Mouse (Mus musculus): ENCODE measurements around the gene Cdhr4.
"Not testable (repeated sequence)": the region's sequence is repeated elsewhere in the genome, so short reads cannot be mapped to it uniquely, and the experiment has no call there.

Gene Cdhr4

DNA sequence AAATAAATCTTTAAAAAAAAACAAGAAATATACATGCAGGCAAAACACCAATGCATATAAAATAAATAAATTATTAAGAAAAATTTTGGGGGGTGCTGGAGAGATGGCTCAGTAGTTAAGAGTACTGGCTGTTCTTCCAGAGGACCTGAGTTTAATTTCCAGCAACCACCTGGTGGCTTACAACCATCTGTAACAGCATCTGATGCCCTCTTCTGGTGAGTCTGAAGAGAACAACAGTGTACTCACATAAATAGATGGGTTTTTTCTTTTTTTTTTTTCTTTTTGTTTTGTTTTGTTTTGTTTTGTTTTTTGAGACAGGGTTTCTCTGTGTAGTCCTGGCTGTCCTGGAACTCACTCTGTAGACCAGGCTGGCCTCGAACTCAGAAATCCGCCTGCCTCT, 21.3 kb downstream of the Cdhr4 start:
- DNase-seq = not testable (repeated sequence)

DNA sequence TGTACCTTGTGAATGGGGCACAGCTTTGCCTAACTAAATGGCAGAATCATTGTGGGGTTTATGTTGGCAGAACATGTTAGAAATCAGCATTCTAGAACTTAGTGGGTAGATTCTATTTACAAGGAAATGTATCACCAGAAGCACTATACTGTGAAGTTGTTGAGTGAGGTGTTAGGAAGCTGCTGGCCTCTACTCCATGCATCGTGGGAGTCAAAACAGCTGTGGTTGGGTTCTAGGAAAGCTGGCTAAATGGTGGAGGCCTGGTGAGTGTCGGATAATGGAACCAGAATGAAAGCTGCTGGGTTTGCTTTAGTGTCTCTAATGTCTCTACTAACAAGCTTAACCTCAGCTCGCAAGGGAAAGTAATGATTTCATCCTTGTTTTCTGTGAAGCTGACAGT, 24.8 kb downstream of the Cdhr4 start:
- DNase-seq = no peak

DNA sequence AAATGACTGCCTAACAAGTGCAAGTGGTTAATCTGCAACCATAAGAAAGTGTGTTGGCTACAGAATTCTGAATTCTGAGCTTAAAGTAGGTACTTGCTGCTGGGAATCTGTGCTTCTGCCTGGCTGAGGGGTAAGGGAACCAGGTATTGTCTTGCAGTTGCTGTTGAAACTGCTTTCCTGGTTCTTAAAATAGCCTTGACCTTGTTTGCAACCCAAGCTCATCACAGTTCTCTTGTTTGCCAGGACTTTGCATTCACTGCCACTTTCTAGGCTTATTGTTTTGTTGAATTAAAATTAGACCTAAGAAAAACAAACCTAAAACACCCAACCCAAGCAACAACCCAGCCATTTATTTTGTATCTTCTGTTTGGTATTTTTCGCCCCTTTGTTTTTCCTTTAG, 28.4 kb downstream of the Cdhr4 start:
- DNase-seq = no peak

DNA sequence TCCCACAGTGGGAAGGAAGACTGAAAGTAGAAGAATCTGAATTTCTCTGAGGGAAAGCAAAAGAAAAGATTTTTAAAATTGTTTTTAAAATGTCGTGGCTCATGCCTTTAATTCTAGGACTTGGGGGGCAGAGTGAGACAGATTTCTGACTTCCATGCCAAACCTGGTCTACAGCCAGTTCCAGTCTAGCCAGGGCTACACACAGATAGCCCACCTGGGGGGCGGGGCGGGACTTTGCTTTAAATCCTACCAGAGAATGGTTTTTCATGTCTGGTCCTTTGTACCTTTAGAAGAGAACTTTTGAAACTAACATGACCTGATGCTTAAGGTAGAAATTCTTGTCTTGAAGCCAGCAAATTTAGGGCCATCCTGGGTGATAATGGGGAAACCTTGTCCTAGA, 30.9 kb downstream of the Cdhr4 start:
- no peak for DNase-seq

DNA sequence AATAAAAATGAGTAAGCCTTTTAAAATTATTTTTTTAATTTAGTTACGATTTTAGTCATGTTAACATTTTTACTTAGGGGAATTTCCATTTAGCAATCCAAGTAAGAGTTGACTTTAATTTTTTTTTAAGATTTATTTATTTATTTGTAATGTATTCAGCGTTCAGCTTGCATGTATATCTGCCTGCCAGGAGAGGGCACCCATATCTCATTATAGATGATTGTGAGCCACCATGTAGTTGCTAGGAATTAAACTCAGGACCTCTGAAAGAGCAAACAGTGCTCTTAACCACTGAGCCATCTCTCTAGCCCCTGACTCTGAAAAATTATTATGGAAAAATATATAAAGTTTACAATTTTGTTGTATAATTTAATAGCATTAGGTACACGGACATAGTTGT, 34.3 kb downstream of the Cdhr4 start:
- no peak for DNase-seq

GRCm38 (mm10) chr9:108027867-108028266, 35.6 kb downstream of the Cdhr4 start:
- DNase-seq = no peak

- DNase-seq = no peak
These were observed 39.8 kb downstream of the Cdhr4 start for GRCm38 (mm10) chr9:108032126-108032525.

- DNase-seq = peak in 1 of 2 experiments; percentile 33
These were observed 43.2 kb downstream of the Cdhr4 start for GRCm38 (mm10) chr9:108035331-108036156.

GRCm38 (mm10) chr9:108044751-108045492, 52.6 kb downstream of the Cdhr4 start:
- DNase-seq = no peak

GRCm38 (mm10) chr9:108046582-108046981, 54.3 kb downstream of the Cdhr4 start:
- no peak for DNase-seq

DNA sequence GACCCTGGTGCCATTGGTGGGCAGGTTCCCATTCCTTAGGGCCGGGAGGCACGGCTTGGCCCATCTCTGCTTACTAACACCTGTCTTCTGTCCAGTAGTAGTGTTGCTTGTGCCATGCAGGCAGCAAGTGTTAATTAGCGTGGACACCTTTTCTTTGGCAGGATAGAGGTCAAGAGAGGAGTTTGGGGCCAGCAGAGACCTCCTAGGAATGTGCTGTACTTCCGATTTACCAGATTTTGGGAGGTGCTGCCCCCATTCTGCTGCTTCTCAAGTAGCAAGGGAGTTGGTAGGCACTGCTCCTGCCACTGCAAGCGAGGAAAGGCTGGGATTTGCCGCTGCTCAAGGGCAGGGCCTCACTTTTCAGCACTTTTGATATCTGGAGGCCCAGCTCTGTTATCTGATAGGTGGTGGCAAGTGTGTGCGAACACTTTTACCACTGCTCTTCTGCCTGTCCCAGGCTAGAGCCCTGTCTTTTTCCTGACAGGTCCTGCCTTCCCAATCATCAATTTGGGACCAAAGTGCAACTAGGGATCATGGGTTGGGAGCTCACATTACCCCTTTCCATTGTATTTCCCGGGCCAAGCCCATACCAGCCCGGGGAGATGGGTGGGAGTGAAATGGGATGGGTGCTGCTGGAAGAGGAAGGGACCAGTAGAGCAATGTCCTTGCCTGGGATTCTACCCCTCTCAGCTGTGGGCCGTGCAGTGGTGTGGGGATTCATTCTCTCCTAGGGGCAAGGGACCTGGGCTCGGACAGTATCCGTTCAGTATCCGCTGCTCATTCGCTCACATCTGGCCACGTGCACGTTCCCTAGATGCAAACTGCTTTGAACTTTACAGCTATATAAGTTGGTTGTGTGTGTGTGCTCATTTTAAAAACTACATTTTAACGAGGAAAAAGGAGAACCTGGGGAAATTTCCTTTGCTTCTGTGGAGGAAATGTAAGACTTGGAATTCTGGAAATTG, 55.6 kb downstream of the Cdhr4 start:
- no peak for DNase-seq

GRCm38 (mm10) chr9:108048566-108048955, 56.3 kb downstream of the Cdhr4 start:
- no peak for DNase-seq

DNA sequence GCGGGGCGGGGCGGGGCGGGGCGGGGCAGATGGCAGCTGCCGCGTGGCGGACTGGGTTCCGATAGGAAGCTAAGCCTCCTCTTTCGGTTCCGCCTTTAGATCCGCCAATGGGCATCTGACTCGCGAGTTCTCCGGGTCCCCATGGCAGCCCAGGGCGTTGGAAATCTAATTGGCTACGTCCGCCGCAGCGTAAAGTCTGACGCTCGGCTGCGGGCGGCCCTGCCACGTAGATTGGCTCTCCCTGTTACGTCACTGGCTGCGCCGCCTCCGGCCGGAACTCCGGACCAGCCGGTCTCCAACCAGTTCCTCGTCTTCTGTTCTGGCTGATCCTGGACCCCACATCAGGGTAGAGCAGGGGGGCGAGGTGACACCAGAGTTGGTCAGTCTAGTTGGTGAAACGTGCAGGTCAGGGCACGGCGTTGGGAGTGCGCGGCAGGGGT, 56.7 kb downstream of the Cdhr4 start, which contains the start of gene Gmppb:
Gene Gmppb, plus strand, starts transcription at position 227 of the 440 bp plus-strand sequence.
- peak; percentile 98 for DNase-seq

Data from lung, adult 18-20 months (tissue).